Mouse (Mus musculus) midbrain, embryonic 15.5 days (tissue): Measurements from ENCODE around the gene Gde1. TPM values are rescaled to one million over a fixed set of nuclear protein-coding genes. Genes with fewer than 3 reads are reported as not detected.

Experiments used
- ATAC-seq: fragments of 200-750 bp; cut with Nextera tagmentation; replicated peaks from 2 replicates; pipeline ENCODE4 v1.8.0; 2017; ENCODE audit warnings: moderate TSS enrichment
- H3K27ac ChIP-seq: fragments of 300-500 bp; sonication (generic); 2 replicates; pipeline ENCODE4 v1.5.1; 2015; ENCODE audit warnings: mild to moderate bottlenecking, inconsistent platforms
- H3K27me3 ChIP-seq: fragments of 300-500 bp; sonication (generic); replicated peaks from 2 replicates; pipeline ENCODE4 v1.6.1; 2015; ENCODE audit warnings: inconsistent platforms
- H3K36me3 ChIP-seq: fragments of 300-500 bp; sonication (generic); replicated peaks from 2 replicates; pipeline ENCODE4 v1.6.1; 2015; ENCODE audit warnings: inconsistent platforms
- H3K4me1 ChIP-seq: fragments of 300-500 bp; sonication (generic); 2 replicates; pipeline ENCODE4 v1.6.1; 2015; ENCODE audit warnings: inconsistent platforms
- H3K4me2 ChIP-seq: fragments of 300-500 bp; sonication (generic); 2 replicates; pipeline ENCODE4 v1.6.1; 2015; ENCODE audit warnings: inconsistent platforms, mild to moderate bottlenecking, moderate library complexity
- H3K4me3 ChIP-seq: fragments of 300-500 bp; sonication (generic); 2 replicates; pipeline ENCODE4 v1.5.1; 2015; ENCODE audit warnings: mild to moderate bottlenecking, inconsistent platforms
- H3K9ac ChIP-seq: fragments of 300-500 bp; sonication (generic); 2 replicates; pipeline ENCODE4 v1.6.1; 2015; ENCODE audit warnings: mild to moderate bottlenecking, inconsistent platforms
- H3K9me3 ChIP-seq: fragments of 300-500 bp; sonication (generic); 2 replicates; pipeline ENCODE4 v1.6.1; 2016; ENCODE audit warnings: inconsistent platforms
- WGBS: fragments of 180-500 bp; shearing (Covaris S2); methylation state at CpG from one replicate; pipeline ENCODE4 v1.1.7; 2015; ENCODE audit warnings: mixed read lengths; 5-methylcytosine and 5-hydroxymethylcytosine counted together
- polyA plus RNA-seq: library from polyadenylated mRNA; unstranded; fragments of >200 nt; fragmentation: Nextera tagmentation; extraction: Ambion mirVana; gene quantifications from 2 replicates; pipeline ENCODE4 v1.2.1, GENCODE M21; 2015

The Gde1 gene
- polyA plus RNA-seq, 1 experiment from 2014 or later, result 186 TPM

DNA sequence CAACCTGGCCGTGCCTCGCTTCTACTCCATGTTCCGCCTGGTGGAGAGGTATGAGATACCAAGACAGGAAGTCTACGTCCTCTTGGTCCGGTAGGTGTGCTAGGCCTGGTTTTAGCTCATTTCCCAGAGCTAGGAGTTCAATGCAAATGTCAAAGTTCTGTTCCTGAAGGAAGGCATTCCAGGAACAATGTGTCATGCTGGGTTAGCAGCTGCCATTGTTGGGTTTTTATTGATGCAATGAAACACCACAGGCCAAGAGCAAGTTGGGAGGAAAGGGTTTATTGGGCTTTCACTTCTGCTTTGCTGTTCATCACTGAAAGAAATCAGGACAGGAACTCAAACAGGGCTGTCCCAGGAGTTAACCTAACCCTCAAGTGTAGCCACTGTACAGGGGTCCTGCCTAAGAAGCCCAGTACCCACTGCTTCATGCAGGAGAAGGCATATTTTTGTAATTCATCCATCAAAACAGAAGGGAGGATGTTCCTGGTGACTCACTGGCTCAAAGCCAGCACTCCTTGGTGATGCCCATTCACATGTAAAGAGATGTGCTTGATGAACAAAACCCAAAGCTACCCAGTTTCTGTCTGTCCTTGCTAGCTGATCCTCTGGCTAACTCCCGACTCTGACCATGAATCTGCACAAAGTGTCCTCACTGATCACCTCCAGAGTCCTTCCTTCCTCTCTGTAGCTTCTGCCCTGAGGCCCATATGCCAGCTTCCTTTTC, 52.8 kb downstream of the Gde1 start:
- no peak for ATAC-seq
- 82% methylated on average over 6 of the region's 6 CpGs for WGBS
- no peak overlapping the region for H3K4me2 ChIP-seq

GRCm38 (mm10) chr7:118650891-118651290, 54.7 kb downstream of the Gde1 start:
- ATAC-seq, result no peak
- Histone ChIP-seq H3K9ac (no peak overlapping the region), H3K4me2 (no peak overlapping the region), H3K4me1 (no peaks in the 10 kb centered on the region), H3K9me3 (no peaks in the 10 kb centered on the region), H3K27ac (no peak overlapping the region), H3K36me3 (no peaks in the 10 kb centered on the region), H3K27me3 (no peaks in the 10 kb centered on the region), H3K4me3 (no peak overlapping the region)
- WGBS, result 76% methylated on average over 1 of the region's 1 CpGs

More for the DNA sequence above, 52.8 kb downstream of the Gde1 start:
- H3K4me3 ChIP-seq, result no peak overlapping the region
- no peaks in the 10 kb centered on the region for H3K27me3 ChIP-seq
- H3K4me1 ChIP-seq, result no peaks in the 10 kb centered on the region
- H3K27ac ChIP-seq, result no peak overlapping the region
- H3K9ac ChIP-seq, result no peak overlapping the region
- no peaks in the 10 kb centered on the region for H3K9me3 ChIP-seq
- H3K36me3 ChIP-seq, result no peaks in the 10 kb centered on the region

- Histone ChIP-seq H3K36me3 (no peaks in the 10 kb centered on the region), H3K27me3 (no peaks in the 10 kb centered on the region), H3K9ac (no peak overlapping the region), H3K9me3 (no peaks in the 10 kb centered on the region), H3K4me2 (no peak overlapping the region), H3K27ac (no peak overlapping the region), H3K4me1 (no peaks in the 10 kb centered on the region), H3K4me3 (no peak overlapping the region)
- 89% methylated on average over 4 of the region's 4 CpGs for WGBS
- no peak for ATAC-seq
These were observed 55.5 kb downstream of the Gde1 start for GRCm38 (mm10) chr7:118650119-118650518.

GRCm38 (mm10) chr7:118649328-118649727, 56.2 kb downstream of the Gde1 start:
- H3K9ac ChIP-seq, result no peak overlapping the region
- no peak for ATAC-seq
- H3K4me2 ChIP-seq, result no peak overlapping the region
- no peaks in the 10 kb centered on the region for H3K27me3 ChIP-seq
- no peak overlapping the region for H3K4me3 ChIP-seq
- no peaks in the 10 kb centered on the region for H3K36me3 ChIP-seq
- no peaks in the 10 kb centered on the region for H3K4me1 ChIP-seq
- H3K9me3 ChIP-seq, result no peaks in the 10 kb centered on the region
- 89% methylated on average over 7 of the region's 7 CpGs for WGBS
- no peak overlapping the region for H3K27ac ChIP-seq

- Histone ChIP-seq H3K4me1 (no peaks in the 10 kb centered on the region), H3K9ac (no peak overlapping the region), H3K27me3 (no peaks in the 10 kb centered on the region), H3K36me3 (no peaks in the 10 kb centered on the region), H3K4me2 (no peak overlapping the region), H3K27ac (no peak overlapping the region), H3K9me3 (no peaks in the 10 kb centered on the region), H3K4me3 (no peak overlapping the region)
- ATAC-seq, result no peak
- WGBS, result 89% methylated on average over 1 of the region's 1 CpGs
These were observed 59.3 kb downstream of the Gde1 start for GRCm38 (mm10) chr7:118646237-118646636.

Other genes starting within 250 kb of the Gde1 start
- 0.79 and 1.0 TPM in 2 replicates for gene Itpripl2, start 213.8 kb downstream of the Gde1 start, polyA plus RNA-seq
- 85.8 and 88.2 TPM in 2 replicates for gene Coq7, start 172.4 kb downstream of the Gde1 start, polyA plus RNA-seq
- 6.3 and 7.2 TPM in 2 replicates for gene Tmc7, start 121.0 kb downstream of the Gde1 start, polyA plus RNA-seq
- 0.15 and 0.19 TPM in 2 replicates for gene Tmc5, start 108.5 kb downstream of the Gde1 start, polyA plus RNA-seq
- gene Ccp110, start 6.8 kb upstream of the Gde1 start, polyA plus RNA-seq, result 29.2 and 30.1 TPM in 2 replicates
- gene Vps35l, start 34.4 kb upstream of the Gde1 start, polyA plus RNA-seq, result 102 and 105 TPM in 2 replicates
- gene Iqck, start 150.0 kb upstream of the Gde1 start, polyA plus RNA-seq, result 4.4 and 4.9 TPM in 2 replicates
- gene Knop1, start 150.5 kb upstream of the Gde1 start, polyA plus RNA-seq, result 69.0 and 70.6 TPM in 2 replicates